ENCODE assay signal across 17 mouse cellular contexts in the genomic region with DNA sequence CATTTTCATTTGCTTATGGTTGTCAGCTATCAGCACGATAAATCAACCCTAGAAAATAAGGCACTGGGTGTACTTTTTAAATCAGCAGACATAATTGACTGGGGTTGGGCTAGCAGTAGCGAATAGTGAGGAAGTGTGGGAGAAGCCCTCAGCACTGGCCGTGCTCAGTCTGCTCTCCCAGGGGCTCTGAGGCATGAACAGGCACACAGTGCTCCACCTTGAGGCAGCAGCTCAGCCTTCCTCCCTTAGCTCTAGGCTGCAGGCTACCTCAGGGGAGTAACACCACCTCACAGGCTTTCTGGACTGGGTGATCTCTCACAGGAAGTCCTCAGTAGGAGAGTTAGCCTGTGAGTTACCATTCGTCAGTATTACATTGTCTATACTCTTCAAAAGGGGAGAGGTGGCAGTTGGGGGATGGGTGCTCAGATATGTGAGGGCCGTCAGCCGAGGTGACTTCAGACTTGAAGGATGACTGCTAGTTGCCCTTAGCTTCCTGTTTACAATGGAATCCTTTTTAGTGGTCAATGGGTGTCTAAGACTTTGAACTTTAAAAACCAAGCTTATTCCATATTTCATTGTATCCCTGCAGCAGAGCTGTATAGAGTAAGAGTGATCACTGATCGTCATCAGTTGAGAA.
A peak's percentile ranks its signal among the peaks of the same experiment; 100 is the strongest.
DNase-seq lines count a peak whose midpoint lies in the region; ATAC-seq and TF ChIP-seq lines count a peak whose summit lies in the region.
"Had no signal": no experiment of that assay in that cellular context is flagged by ENCODE, and none has a peak within 500 bp of the region (broad histone marks: within the 10 kb centered on the region; RNA-seq: fewer than 3 reads in every experiment).

No protein-coding gene starts in this region.

- no peak for DNase-seq in hindbrain, embryonic 10.5 days (ENCODE audit: low spot score)
- no peak for DNase-seq in hindbrain, postnatal 0 days (ENCODE audit: low spot score)
- DNase-seq in midbrain, embryonic 11.5 days (ENCODE audit: low spot score, missing footprints), result no peak
- peak; percentile 51 for DNase-seq in thymus, postnatal 0 days (ENCODE audit: low spot score)
- no peak for DNase-seq in gastrocnemius, postnatal 25 days
- DNase-seq in liver, postnatal 0 days, result no peak
- DNase-seq: cerebellum, adult 11-12 months; embryo, embryonic 11 days; gastrocnemius, postnatal 10 days; heart, postnatal 14 days; liver; right cerebral cortex, adult 18-20 months had no signal

- H3K4me3 ChIP-seq in hindbrain, embryonic 10.5 days, result no peak overlapping the region
- no peak overlapping the region for H3K4me3 ChIP-seq in hindbrain, postnatal 0 days (ENCODE audit: low read length)
- no peak overlapping the region for H3K4me3 ChIP-seq in midbrain, embryonic 15.5 days
- H3K4me3 ChIP-seq in midbrain, embryonic 11.5 days (ENCODE audit: low read depth, low read length), result no peak overlapping the region
- H3K4me3 ChIP-seq in embryonic fibroblast, embryonic 13.5 days (ENCODE audit: insufficient read depth, low read length), result no peak overlapping the region
- no peak overlapping the region for H3K4me3 ChIP-seq in liver, postnatal 0 days (ENCODE audit: low read depth, low read length)
- H3K4me3 ChIP-seq: left cerebral cortex, adult 2 months; myocyte had no signal

- H3K36me3 ChIP-seq in hindbrain, embryonic 10.5 days, result peaks cover 26% of the 10 kb centered on the region
- H3K36me3 ChIP-seq in hindbrain, postnatal 0 days (ENCODE audit: insufficient read depth, low read length), result no peaks in the 10 kb centered on the region
- H3K36me3 ChIP-seq in midbrain, embryonic 15.5 days (replicated peaks), result no peaks in the 10 kb centered on the region
- H3K36me3 ChIP-seq in midbrain, embryonic 11.5 days (ENCODE audit: control insufficient read depth, insufficient read depth, low read length), result no peaks in the 10 kb centered on the region
- no peaks in the 10 kb centered on the region for H3K36me3 ChIP-seq in liver, postnatal 0 days (replicated peaks; ENCODE audit: insufficient read depth, low read length)

- no peak for ATAC-seq in hindbrain, postnatal 0 days
- ATAC-seq in midbrain, embryonic 15.5 days (replicated peaks), result 0 out of 2 replicates have a peak, but pooled peaks have one; percentile 27
- no peak for ATAC-seq in midbrain, embryonic 11.5 days (ENCODE audit: low FRiP score)
- no peak for ATAC-seq in liver, postnatal 0 days

- H3K4me1 ChIP-seq in hindbrain, embryonic 10.5 days (replicated peaks), result peaks cover 22% of the 10 kb centered on the region
- no peaks in the 10 kb centered on the region for H3K4me1 ChIP-seq in hindbrain, postnatal 0 days (ENCODE audit: insufficient read depth, low read length)
- peaks cover 6% of the 10 kb centered on the region; the same call in 1 of the 2 replicates for H3K4me1 ChIP-seq in midbrain, embryonic 15.5 days
- H3K4me1 ChIP-seq in midbrain, embryonic 11.5 days (ENCODE audit: control insufficient read depth, insufficient read depth, low read length), result no peaks in the 10 kb centered on the region
- peaks cover 6% of the 10 kb centered on the region for H3K4me1 ChIP-seq in embryonic fibroblast, embryonic 13.5 days (ENCODE audit: control insufficient read depth, insufficient read depth, low read length)
- no peaks in the 10 kb centered on the region for H3K4me1 ChIP-seq in liver, postnatal 0 days (ENCODE audit: insufficient read depth)

- WGBS in hindbrain, embryonic 10.5 days, result 80% methylated on average over 7 of the region's 7 CpGs
- 72% methylated on average over 7 of the region's 7 CpGs for WGBS in hindbrain, postnatal 0 days
- WGBS in midbrain, embryonic 15.5 days, result 78% methylated on average over 7 of the region's 7 CpGs
- WGBS in midbrain, embryonic 11.5 days, result 82% methylated on average over 7 of the region's 7 CpGs
- whole genome bisulfite sequencing in liver, postnatal 0 days (ENCODE audit: insufficient replicate concordance), result 56% methylated on average over 7 of the region's 7 CpGs

- H3K27ac ChIP-seq in hindbrain, embryonic 10.5 days, result 0 out of 2 replicates have a peak overlapping the region, but pooled peaks have one; percentile 42
- H3K27ac ChIP-seq in hindbrain, postnatal 0 days, result no peak overlapping the region
- H3K27ac ChIP-seq in midbrain, embryonic 15.5 days, result no peak overlapping the region
- H3K27ac ChIP-seq in midbrain, embryonic 11.5 days (ENCODE audit: low read depth, low read length), result no peak overlapping the region
- H3K27ac ChIP-seq in embryonic fibroblast, embryonic 13.5 days (ENCODE audit: insufficient read depth, low read length), result no peak overlapping the region
- no peak overlapping the region for H3K27ac ChIP-seq in liver, postnatal 0 days (ENCODE audit: low read depth)
- H3K27ac ChIP-seq: left cerebral cortex, adult 2 months had no signal

- TF ChIP-seq CTCF in hindbrain, postnatal 0 days (IDR thresholded peaks at IDR 0.05; ENCODE audit: low read depth), result no peak
- TF ChIP-seq CTCF in embryonic fibroblast, embryonic 13.5 days (IDR thresholded peaks at IDR 0.05; ENCODE audit: borderline replicate concordance, insufficient read depth, low read length), result peak; percentile 12; the same call in 1 of the 2 replicates
- no peak for TF ChIP-seq CTCF in liver, postnatal 0 days (IDR thresholded peaks at IDR 0.05; ENCODE audit: low read depth)

- no peak for TF ChIP-seq EP300 in liver, postnatal 0 days (IDR thresholded peaks at IDR 0.05; ENCODE audit: low read depth)

- H3K27me3 ChIP-seq in hindbrain, embryonic 10.5 days (ENCODE audit: insufficient read depth, poor library complexity, severe bottlenecking), result no peaks in the 10 kb centered on the region
- H3K27me3 ChIP-seq in hindbrain, postnatal 0 days (ENCODE audit: insufficient read depth, low read length), result no peaks in the 10 kb centered on the region
- H3K27me3 ChIP-seq in midbrain, embryonic 15.5 days (replicated peaks), result no peaks in the 10 kb centered on the region
- no peaks in the 10 kb centered on the region for H3K27me3 ChIP-seq in midbrain, embryonic 11.5 days (ENCODE audit: control insufficient read depth, insufficient read depth, low read length)
- no peaks in the 10 kb centered on the region for H3K27me3 ChIP-seq in liver, postnatal 0 days (ENCODE audit: insufficient read depth, low read length)
- H3K27me3 ChIP-seq: CH12.LX had no signal

- H3K9me3 ChIP-seq in hindbrain, embryonic 10.5 days, result 0 out of 2 replicates have a peak, but pooled peaks cover 3% of the 10 kb centered on the region
- H3K9me3 ChIP-seq in hindbrain, postnatal 0 days (ENCODE audit: low read length), result no peaks in the 10 kb centered on the region
- no peaks in the 10 kb centered on the region for H3K9me3 ChIP-seq in midbrain, embryonic 15.5 days
- no peaks in the 10 kb centered on the region for H3K9me3 ChIP-seq in midbrain, embryonic 11.5 days (ENCODE audit: control insufficient read depth, low read length)
- no peaks in the 10 kb centered on the region for H3K9me3 ChIP-seq in liver, postnatal 0 days (ENCODE audit: low read length)

- TF ChIP-seq POLR2A in embryonic fibroblast, embryonic 13.5 days (IDR thresholded peaks at IDR 0.05; ENCODE audit: low read depth, low read length), result no peak

- H3K4me2 ChIP-seq in hindbrain, postnatal 0 days (ENCODE audit: low read depth, low read length), result no peak overlapping the region
- no peak overlapping the region for H3K4me2 ChIP-seq in midbrain, embryonic 15.5 days
- H3K4me2 ChIP-seq in midbrain, embryonic 11.5 days, result no peak overlapping the region
- H3K4me2 ChIP-seq in liver, postnatal 0 days (ENCODE audit: low read depth, low read length), result no peak overlapping the region

- H3K9ac ChIP-seq in hindbrain, postnatal 0 days (replicated peaks; ENCODE audit: low read length), result no peak overlapping the region
- no peak overlapping the region for H3K9ac ChIP-seq in midbrain, embryonic 15.5 days
- no peak overlapping the region for H3K9ac ChIP-seq in midbrain, embryonic 11.5 days (ENCODE audit: low read length)
- no peak overlapping the region for H3K9ac ChIP-seq in liver, postnatal 0 days (replicated peaks)
